Mouse (Mus musculus) embryonic fibroblast, embryonic 13.5 days (primary cell): Measurements from ENCODE around the gene Bid.

Experiments used
- CTCF ChIP-seq: IDR thresholded peaks from 2 replicates; pipeline ENCODE4 v1.5.1; 2011; ENCODE audit warnings: mild to moderate bottlenecking, control low read depth, low read length, moderate library complexity, borderline replicate concordance; ENCODE audit not compliant: insufficient read depth
- POLR2A ChIP-seq: IDR thresholded peaks from 2 replicates; pipeline ENCODE4 v1.6.1; 2011; ENCODE audit warnings: low read depth, mild to moderate bottlenecking, control low read depth, low read length, moderate library complexity

- TF ChIP-seq CTCF: no peak
- TF ChIP-seq POLR2A: no peak
Observed at GRCm38 (mm10) chr6:120906521-120906920, 10.1 kb downstream of the Bid start.
